Comparison of ENCODE assay signal across 13 mouse cellular contexts in genomic region chr15:80639874-80640273, GRCm38 (mm10). TPM values are rescaled to one million over a fixed set of nuclear protein-coding genes. Genes with fewer than 3 reads are reported as not detected.
"Had no signal": no experiment of that assay in that cellular context is flagged by ENCODE, and none has a peak within 500 bp of the region (broad histone marks: within the 10 kb centered on the region; RNA-seq: fewer than 3 reads in every experiment).

No protein-coding gene starts in this region.

- DNase-seq: kidney, adult 8-10 months; kidney, postnatal 25 days; layer of hippocampus, adult 9-11 months; layer of hippocampus, postnatal 36 days; lung, embryonic 14.5 days; lung, postnatal 10 days; lung, postnatal 4 days; right cerebral cortex, adult 18-20 months; spleen, adult 18-20 months had no signal

- H3K27ac ChIP-seq: limb, embryonic 15.5 days; liver, embryonic 12.5 days; midbrain, embryonic 13.5 days; neural tube, embryonic 15.5 days had no signal

- H3K4me3 ChIP-seq: limb, embryonic 15.5 days; liver, embryonic 12.5 days; midbrain, embryonic 13.5 days; neural tube, embryonic 15.5 days had no signal

- ATAC-seq: liver, embryonic 12.5 days; midbrain, embryonic 13.5 days had no signal

- H3K4me1 ChIP-seq: limb, embryonic 15.5 days; midbrain, embryonic 13.5 days; neural tube, embryonic 15.5 days had no signal

RNA-seq across cellular contexts. Expression of gene Fam83f, which starts 31.8 kb away (rescaled TPM):
- total RNA-seq: layer of hippocampus, postnatal 36 days had no signal
